Mouse (Mus musculus): ENCODE measurements at regions not wholly inside any gene's neighbourhood (a gene's known extent, or its start where the extent isn't known, plus 50 kb on each side); places are given as distances from the start of the nearest gene placed in this dataset.
A peak's percentile ranks its signal among the peaks of the same experiment; 100 is the strongest.

DNA sequence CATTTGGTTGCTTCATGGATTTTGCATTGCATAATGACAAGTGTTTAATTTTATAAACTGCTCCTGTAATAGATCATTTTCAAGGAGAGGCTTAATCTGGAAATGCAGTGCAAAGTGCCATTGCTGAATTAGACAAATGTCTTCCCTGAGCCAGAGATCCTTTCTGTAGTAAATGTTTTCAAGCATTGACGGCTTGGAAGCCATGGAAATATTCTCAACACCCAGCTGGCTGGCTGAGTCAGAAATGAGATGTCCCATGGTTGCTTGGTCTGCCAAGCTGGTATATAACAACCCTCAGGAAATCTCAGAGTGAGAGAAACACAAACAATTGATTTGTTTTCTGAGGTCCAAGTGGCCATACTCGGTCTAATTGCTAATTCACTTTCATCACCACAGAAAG is 298.1 kb upstream of the Prkd1 start:
- ATAC-seq (ENCODE audit: low FRiP score, low TSS enrichment): no peak

DNA sequence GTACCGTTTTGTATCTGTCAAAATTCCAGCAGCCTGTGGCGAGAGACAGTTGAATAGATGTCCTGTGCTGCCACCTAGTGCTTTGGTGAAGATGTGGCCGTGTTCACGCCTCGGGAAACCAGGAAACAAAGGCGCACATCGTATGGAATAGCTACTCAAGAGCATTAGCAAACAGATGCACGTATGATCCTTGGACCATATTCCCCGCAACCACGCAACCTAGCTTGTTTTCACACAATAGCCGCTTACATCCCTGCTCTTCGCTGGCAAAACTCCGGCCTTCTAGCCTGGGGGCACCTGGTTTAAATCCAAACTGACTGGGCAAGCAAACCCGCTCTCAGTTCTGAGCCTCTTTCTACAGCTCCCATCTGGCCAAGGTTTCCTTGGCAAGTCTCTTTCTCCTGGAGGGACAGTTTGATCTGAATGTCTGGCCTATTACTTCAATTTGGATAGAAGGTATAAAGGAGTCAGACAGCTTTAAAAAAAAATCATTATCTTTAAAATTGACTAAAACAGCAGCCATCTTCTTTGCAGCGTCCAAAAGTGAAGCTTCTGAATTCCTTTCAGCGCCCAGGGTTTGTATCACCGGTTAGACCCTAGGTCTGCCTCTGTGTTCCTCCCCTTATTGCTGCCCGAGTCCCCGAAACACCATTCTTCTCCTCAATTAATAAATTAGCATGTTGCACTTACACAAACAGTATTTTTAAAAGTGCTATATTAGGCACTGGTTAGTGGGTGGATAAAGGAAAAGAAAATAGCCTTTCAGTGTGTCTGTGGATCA is 295.0 kb upstream of the Prkd1 start:
- ATAC-seq (ENCODE audit: low FRiP score, low TSS enrichment): peak; percentile 92; the same call in 1 of the 2 replicates
- H3K27me3 ChIP-seq (ENCODE audit: control insufficient read depth, insufficient read depth, low read length): no peaks in the 10 kb centered on the region
- peak overlapping the region; percentile 43 for H3K4me2 ChIP-seq (replicated peaks; ENCODE audit: low read depth, low read length)
- peak overlapping the region; percentile 20; the same call in 1 of the 2 replicates for H3K4me3 ChIP-seq (ENCODE audit: low read length)
- no peak overlapping the region for H3K27ac ChIP-seq (ENCODE audit: low read depth, low read length)
- no peaks in the 10 kb centered on the region for H3K4me1 ChIP-seq (ENCODE audit: control insufficient read depth, insufficient read depth, low read length)
- H3K9ac ChIP-seq (ENCODE audit: low read depth, low read length): no peak overlapping the region
- H3K36me3 ChIP-seq (ENCODE audit: control insufficient read depth, insufficient read depth, low read length): no peaks in the 10 kb centered on the region
- no peaks in the 10 kb centered on the region for H3K9me3 ChIP-seq (ENCODE audit: control insufficient read depth, low read length)
- 27% methylated on average over 19 of the region's 19 CpGs for WGBS

More for the DNA sequence above, 298.1 kb upstream of the Prkd1 start:
- Histone ChIP-seq H3K9me3 (ENCODE audit: control insufficient read depth, low read length) (no peaks in the 10 kb centered on the region), H3K4me1 (ENCODE audit: control insufficient read depth, insufficient read depth, low read length) (no peaks in the 10 kb centered on the region), H3K27ac (ENCODE audit: low read depth, low read length) (no peak overlapping the region), H3K27me3 (ENCODE audit: control insufficient read depth, insufficient read depth, low read length) (no peaks in the 10 kb centered on the region), H3K4me3 (ENCODE audit: low read length) (no peak overlapping the region), H3K4me2 (replicated peaks; ENCODE audit: low read depth, low read length) (no peak overlapping the region), H3K36me3 (ENCODE audit: control insufficient read depth, insufficient read depth, low read length) (no peaks in the 10 kb centered on the region), H3K9ac (ENCODE audit: low read depth, low read length) (no peak overlapping the region)
- 69% methylated on average over 2 of the region's 2 CpGs for WGBS

DNA sequence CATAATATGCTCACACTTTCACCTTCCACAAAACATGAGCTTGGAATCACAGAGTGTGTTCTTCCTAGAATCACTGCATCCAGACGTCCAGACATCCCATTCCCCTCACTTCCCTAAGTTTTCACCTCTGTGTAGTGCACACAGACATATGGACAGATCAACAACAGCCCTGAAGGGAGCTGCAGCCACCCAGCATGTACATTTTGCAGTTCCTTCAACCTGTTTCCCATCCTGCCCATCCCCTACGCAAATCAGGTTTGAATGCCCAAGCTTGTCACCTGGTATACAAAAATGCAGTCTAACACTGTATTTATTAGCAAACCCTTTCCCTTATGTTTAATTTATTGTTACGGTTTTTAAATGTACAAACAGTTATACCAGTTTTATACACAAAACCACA is 294.4 kb upstream of the Prkd1 start:
- no peak overlapping the region for H3K9ac ChIP-seq (ENCODE audit: low read depth, low read length)
- no peaks in the 10 kb centered on the region for H3K4me1 ChIP-seq (ENCODE audit: control insufficient read depth, insufficient read depth, low read length)
- H3K27ac ChIP-seq (ENCODE audit: low read depth, low read length): no peak overlapping the region
- no peaks in the 10 kb centered on the region for H3K27me3 ChIP-seq (ENCODE audit: control insufficient read depth, insufficient read depth, low read length)
- ATAC-seq (ENCODE audit: low FRiP score, low TSS enrichment): peak; percentile 12; the same call in 1 of the 2 replicates
- 47% methylated on average over 3 of the region's 3 CpGs for WGBS
- H3K4me2 ChIP-seq (replicated peaks; ENCODE audit: low read depth, low read length): no peak overlapping the region
- no peaks in the 10 kb centered on the region for H3K36me3 ChIP-seq (ENCODE audit: control insufficient read depth, insufficient read depth, low read length)
- H3K4me3 ChIP-seq (ENCODE audit: low read length): no peak overlapping the region
- no peaks in the 10 kb centered on the region for H3K9me3 ChIP-seq (ENCODE audit: control insufficient read depth, low read length)

DNA sequence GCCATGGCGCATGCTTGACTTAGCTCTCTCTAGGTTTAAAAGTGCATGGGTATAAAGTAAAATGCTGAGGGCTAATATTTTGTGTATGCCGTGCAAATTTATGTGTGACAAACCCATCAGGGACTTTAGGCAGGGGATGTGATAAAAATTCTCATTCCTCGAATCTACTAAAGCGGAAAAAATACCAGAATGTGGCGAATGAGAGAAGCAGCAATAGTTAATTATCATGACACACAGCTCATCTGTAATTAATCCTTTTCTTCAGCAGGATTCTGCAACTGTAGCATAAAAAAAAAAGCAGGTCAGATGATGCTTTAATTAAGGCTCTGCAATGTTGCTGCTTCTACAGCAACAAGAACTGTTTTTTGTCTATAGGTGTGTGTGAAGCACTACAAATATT is 286.6 kb upstream of the Prkd1 start:
- no peak overlapping the region for H3K27ac ChIP-seq (ENCODE audit: low read depth, low read length)
- 76% methylated on average over 5 of the region's 5 CpGs for WGBS
- no peaks in the 10 kb centered on the region for H3K36me3 ChIP-seq (ENCODE audit: control insufficient read depth, insufficient read depth, low read length)
- no peak for ATAC-seq (ENCODE audit: low FRiP score, low TSS enrichment)
- no peak overlapping the region for H3K4me2 ChIP-seq (replicated peaks; ENCODE audit: low read depth, low read length)
- no peak overlapping the region for H3K4me3 ChIP-seq (ENCODE audit: low read length)
- H3K4me1 ChIP-seq (ENCODE audit: control insufficient read depth, insufficient read depth, low read length): no peaks in the 10 kb centered on the region
- H3K9ac ChIP-seq (ENCODE audit: low read depth, low read length): no peak overlapping the region
- no peaks in the 10 kb centered on the region for H3K9me3 ChIP-seq (ENCODE audit: control insufficient read depth, low read length)
- no peaks in the 10 kb centered on the region for H3K27me3 ChIP-seq (ENCODE audit: control insufficient read depth, insufficient read depth, low read length)

DNA sequence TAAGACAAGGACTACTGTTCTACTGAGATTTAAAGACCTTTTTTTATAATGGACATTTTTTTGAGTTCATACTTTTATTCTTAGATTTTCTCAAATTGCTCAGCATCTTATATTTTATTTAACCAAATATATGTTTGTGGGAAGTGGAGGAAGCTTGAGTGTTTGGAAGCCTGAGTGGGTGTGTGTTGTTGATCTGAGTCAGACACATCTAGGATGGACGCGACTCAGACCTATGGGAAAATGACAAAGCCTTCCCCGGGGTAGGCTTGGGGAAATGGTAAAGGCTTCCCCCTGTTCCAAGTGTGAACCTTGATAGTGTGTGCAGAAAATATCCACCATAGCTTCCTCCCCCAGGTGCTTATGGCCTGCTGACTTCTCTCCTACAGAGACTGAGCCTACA is 283.6 kb upstream of the Prkd1 start:
- Histone ChIP-seq H3K4me1 (ENCODE audit: control insufficient read depth, insufficient read depth, low read length) (no peaks in the 10 kb centered on the region), H3K27ac (ENCODE audit: low read depth, low read length) (no peak overlapping the region), H3K9ac (ENCODE audit: low read depth, low read length) (no peak overlapping the region), H3K36me3 (ENCODE audit: control insufficient read depth, insufficient read depth, low read length) (no peaks in the 10 kb centered on the region), H3K4me2 (replicated peaks; ENCODE audit: low read depth, low read length) (no peak overlapping the region), H3K4me3 (ENCODE audit: low read length) (no peak overlapping the region), H3K9me3 (ENCODE audit: control insufficient read depth, low read length) (no peaks in the 10 kb centered on the region), H3K27me3 (ENCODE audit: control insufficient read depth, insufficient read depth, low read length) (no peaks in the 10 kb centered on the region)
- no peak for ATAC-seq (ENCODE audit: low FRiP score, low TSS enrichment)
- 92% methylated on average over 3 of the region's 3 CpGs for WGBS

DNA sequence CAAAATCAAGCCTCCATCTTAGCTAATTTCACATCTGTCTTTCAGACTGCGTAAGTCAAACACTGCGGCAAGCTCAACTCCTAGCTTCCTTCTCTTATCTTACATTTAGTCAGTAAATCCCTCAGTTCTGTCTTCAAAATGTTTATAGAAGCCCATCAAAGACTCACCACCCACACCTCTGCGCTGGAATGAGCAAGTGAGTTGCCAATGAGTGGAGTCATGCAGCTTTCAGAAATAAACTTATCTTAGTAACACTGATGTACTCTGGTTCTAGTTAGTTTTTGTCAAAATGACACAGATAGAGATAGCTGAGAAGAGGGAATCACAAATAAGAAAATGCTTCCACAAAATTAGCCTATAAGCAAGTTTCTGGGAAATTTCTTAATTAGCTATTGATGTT is 280.7 kb upstream of the Prkd1 start:
- Histone ChIP-seq H3K4me3 (ENCODE audit: low read length) (no peak overlapping the region), H3K36me3 (ENCODE audit: control insufficient read depth, insufficient read depth, low read length) (no peaks in the 10 kb centered on the region)

DNA sequence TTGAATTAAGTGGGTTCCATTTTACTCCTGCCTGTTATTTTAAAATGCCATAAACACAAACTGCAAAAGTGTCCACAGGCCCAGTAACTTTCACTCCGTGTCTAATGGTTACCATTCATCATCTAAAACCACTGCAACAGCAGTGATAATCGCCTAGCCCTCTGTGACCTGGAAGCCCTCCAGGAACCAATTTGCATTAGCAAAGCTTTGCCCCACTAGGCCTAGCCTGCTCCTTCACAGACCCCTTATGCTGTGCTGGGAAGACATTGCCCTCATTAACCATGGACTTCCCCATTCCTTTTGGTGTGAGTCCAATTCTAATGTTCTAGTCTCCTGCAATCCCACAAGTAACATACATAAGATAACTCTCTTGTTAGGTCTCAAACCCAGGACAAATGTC is 277.3 kb upstream of the Prkd1 start:
- no peaks in the 10 kb centered on the region for H3K4me1 ChIP-seq (ENCODE audit: control insufficient read depth, insufficient read depth, low read length)
- no peaks in the 10 kb centered on the region for H3K36me3 ChIP-seq (ENCODE audit: control insufficient read depth, insufficient read depth, low read length)
- H3K27ac ChIP-seq (ENCODE audit: low read depth, low read length): no peak overlapping the region
- H3K9ac ChIP-seq (ENCODE audit: low read depth, low read length): no peak overlapping the region
- H3K4me2 ChIP-seq (replicated peaks; ENCODE audit: low read depth, low read length): no peak overlapping the region
- H3K4me3 ChIP-seq (ENCODE audit: low read length): no peak overlapping the region
- 44% methylated on average over 2 of the region's 2 CpGs for WGBS
- no peaks in the 10 kb centered on the region for H3K9me3 ChIP-seq (ENCODE audit: control insufficient read depth, low read length)
- no peaks in the 10 kb centered on the region for H3K27me3 ChIP-seq (ENCODE audit: control insufficient read depth, insufficient read depth, low read length)
- no peak for ATAC-seq (ENCODE audit: low FRiP score, low TSS enrichment)

More for the DNA sequence above, 280.7 kb upstream of the Prkd1 start:
- 72% methylated on average over 3 of the region's 3 CpGs for WGBS
- no peaks in the 10 kb centered on the region for H3K27me3 ChIP-seq (ENCODE audit: control insufficient read depth, insufficient read depth, low read length)
- no peak for ATAC-seq (ENCODE audit: low FRiP score, low TSS enrichment)
- H3K9me3 ChIP-seq (ENCODE audit: control insufficient read depth, low read length): no peaks in the 10 kb centered on the region
- H3K4me1 ChIP-seq (ENCODE audit: control insufficient read depth, insufficient read depth, low read length): no peaks in the 10 kb centered on the region
- H3K27ac ChIP-seq (ENCODE audit: low read depth, low read length): no peak overlapping the region
- H3K4me2 ChIP-seq (replicated peaks; ENCODE audit: low read depth, low read length): no peak overlapping the region
- H3K9ac ChIP-seq (ENCODE audit: low read depth, low read length): no peak overlapping the region

DNA sequence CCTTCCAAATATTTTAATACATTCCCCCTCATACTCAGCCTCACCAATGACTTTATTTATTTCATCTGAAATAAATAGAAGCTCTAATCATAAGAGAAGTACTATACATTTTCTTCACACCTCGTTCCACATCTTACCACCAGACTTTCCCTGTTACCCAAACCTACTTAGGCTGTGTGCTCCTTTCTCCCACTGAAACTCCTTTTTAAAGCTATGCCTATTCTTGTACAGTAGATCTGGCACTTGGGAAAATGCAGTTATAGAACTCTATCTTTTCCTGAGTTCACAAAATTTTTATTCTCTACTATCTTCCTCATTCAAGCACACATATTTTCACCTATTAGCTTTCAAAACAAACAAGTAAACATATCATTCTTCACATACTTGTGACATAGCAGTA is 272.8 kb upstream of the Prkd1 start:
- WGBS: 78% methylated on average over 1 of the region's 1 CpGs
- no peaks in the 10 kb centered on the region for H3K4me1 ChIP-seq (ENCODE audit: control insufficient read depth, insufficient read depth, low read length)
- no peak for ATAC-seq (ENCODE audit: low FRiP score, low TSS enrichment)
- H3K9ac ChIP-seq (ENCODE audit: low read depth, low read length): no peak overlapping the region
- H3K4me2 ChIP-seq (replicated peaks; ENCODE audit: low read depth, low read length): no peak overlapping the region
- no peak overlapping the region for H3K4me3 ChIP-seq (ENCODE audit: low read length)
- H3K27me3 ChIP-seq (ENCODE audit: control insufficient read depth, insufficient read depth, low read length): no peaks in the 10 kb centered on the region
- no peak overlapping the region for H3K27ac ChIP-seq (ENCODE audit: low read depth, low read length)
- H3K36me3 ChIP-seq (ENCODE audit: control insufficient read depth, insufficient read depth, low read length): no peaks in the 10 kb centered on the region
- H3K9me3 ChIP-seq (ENCODE audit: control insufficient read depth, low read length): no peaks in the 10 kb centered on the region

DNA sequence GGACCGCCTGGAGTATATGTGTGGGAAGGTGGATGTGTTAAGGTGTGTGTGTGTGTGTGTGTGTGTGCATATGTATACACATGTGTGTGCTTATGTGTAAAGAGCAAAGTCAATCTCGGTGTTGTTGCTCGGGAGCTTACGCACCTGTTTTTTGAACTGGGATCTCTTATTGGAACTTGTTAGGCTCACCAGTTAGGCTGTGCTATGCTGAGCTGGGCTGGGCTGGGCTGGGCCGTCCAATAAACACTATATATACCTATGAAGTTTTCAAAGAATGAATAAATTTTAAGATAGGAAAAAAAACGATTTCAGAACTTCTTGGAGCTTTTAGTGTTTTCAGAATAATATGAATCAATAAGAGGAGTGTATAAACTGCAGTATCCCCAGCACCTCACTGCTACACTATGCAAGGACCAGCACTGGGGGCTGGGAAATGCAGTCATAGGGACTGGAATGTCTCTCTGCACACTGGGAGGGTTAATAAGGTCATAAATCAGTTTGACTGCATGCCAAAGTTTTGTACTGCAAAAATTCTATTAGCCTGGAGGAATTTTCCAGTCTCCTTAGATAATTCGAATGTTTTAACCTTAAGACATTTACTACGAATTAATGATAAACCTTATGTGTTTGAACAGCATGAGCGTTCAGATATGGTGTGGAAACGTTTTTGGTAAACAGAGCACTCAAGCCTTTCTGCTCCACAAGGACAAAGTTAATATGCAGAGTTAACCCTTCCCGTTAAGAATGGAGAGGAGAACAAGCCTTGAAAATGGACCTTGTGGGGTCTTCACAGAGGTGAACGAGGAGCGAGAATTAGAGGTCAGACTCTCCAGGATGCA is 250.9 kb upstream of the Prkd1 start:
- ATAC-seq (ENCODE audit: low FRiP score, low TSS enrichment): peak; percentile 86
- no peaks in the 10 kb centered on the region for H3K27me3 ChIP-seq (ENCODE audit: control insufficient read depth, insufficient read depth, low read length)
- no peak overlapping the region for H3K27ac ChIP-seq (ENCODE audit: low read depth, low read length)
- H3K9me3 ChIP-seq (ENCODE audit: control insufficient read depth, low read length): no peaks in the 10 kb centered on the region
- 60% methylated on average over 13 of the region's 13 CpGs for WGBS
- H3K4me2 ChIP-seq (replicated peaks; ENCODE audit: low read depth, low read length): no peak overlapping the region
- no peaks in the 10 kb centered on the region for H3K36me3 ChIP-seq (ENCODE audit: control insufficient read depth, insufficient read depth, low read length)
- H3K4me3 ChIP-seq (ENCODE audit: low read length): no peak overlapping the region
- 0 out of 2 replicates have a peak, but pooled peaks cover 8% of the 10 kb centered on the region for H3K4me1 ChIP-seq (ENCODE audit: control insufficient read depth, insufficient read depth, low read length)
- no peak overlapping the region for H3K9ac ChIP-seq (ENCODE audit: low read depth, low read length)

Data from kidney, embryonic 14.5 days (tissue).